Mouse (Mus musculus) heart, embryonic 11.5 days (tissue): ENCODE measurements around the gene Adamts9. TPM values are rescaled to one million over a fixed set of nuclear protein-coding genes. Genes with fewer than 3 reads are reported as not detected.

Experiments
- ATAC-seq: fragments of 200-750 bp; cut with Nextera tagmentation; replicated peaks from 2 replicates; pipeline ENCODE4 v1.8.0; 2017; ENCODE audit warnings: moderate library complexity; ENCODE audit not compliant: insufficient number of reproducible peaks, low FRiP score, low TSS enrichment
- H3K27ac ChIP-seq: fragments of 300-500 bp; sonication (generic); 2 replicates; pipeline ENCODE4 v1.5.1; 2014; ENCODE audit warnings: mild to moderate bottlenecking, low read depth, low read length
- H3K27me3 ChIP-seq: fragments of 300-500 bp; sonication (generic); 2 replicates; pipeline ENCODE4 v1.6.1; 2014; ENCODE audit warnings: mild to moderate bottlenecking, low read length, mixed read lengths; ENCODE audit not compliant: control insufficient read depth, insufficient read depth
- H3K36me3 ChIP-seq: fragments of 300-500 bp; sonication (generic); 2 replicates; pipeline ENCODE4 v1.6.1; 2014; ENCODE audit warnings: mild to moderate bottlenecking, low read length, moderate library complexity, mixed read lengths; ENCODE audit not compliant: control insufficient read depth, insufficient read depth
- H3K4me1 ChIP-seq: fragments of 300-500 bp; sonication (generic); 2 replicates; pipeline ENCODE4 v1.6.1; 2014; ENCODE audit warnings: low read length; ENCODE audit not compliant: control insufficient read depth, insufficient read depth
- H3K4me2 ChIP-seq: fragments of 300-500 bp; sonication (generic); 2 replicates; pipeline ENCODE4 v1.6.1; 2014; ENCODE audit warnings: mild to moderate bottlenecking, moderate library complexity
- H3K4me3 ChIP-seq: fragments of 300-500 bp; sonication (generic); 2 replicates; pipeline ENCODE4 v1.5.1; 2014; ENCODE audit warnings: low read depth, low read length
- H3K9ac ChIP-seq: fragments of 300-500 bp; sonication (generic); 2 replicates; pipeline ENCODE4 v1.6.1; 2014; ENCODE audit warnings: mild to moderate bottlenecking, low read depth, low read length, moderate library complexity
- H3K9me3 ChIP-seq: fragments of 300-500 bp; sonication (generic); replicated peaks from 2 replicates; pipeline ENCODE4 v1.6.1; 2016; ENCODE audit warnings: low read length; ENCODE audit not compliant: control insufficient read depth
- WGBS: fragments of 180-500 bp; shearing (Covaris S2); extraction: QIAGEN DNeasy Blood & Tissue Kit; methylation state at CpG from one replicate; pipeline ENCODE4 v1.1.7; 2014; ENCODE audit not compliant: insufficient replicate concordance; 5-methylcytosine and 5-hydroxymethylcytosine counted together
- polyA plus RNA-seq: library from polyadenylated mRNA; unstranded; fragments of >200 nt; fragmentation: Nextera tagmentation; extraction: Ambion mirVana; gene quantifications from 2 replicates; pipeline ENCODE4 v1.2.1, GENCODE M21; 2014

Adamts9 gene
- polyA plus RNA-seq, 1 experiment from 2014 or later, result 9.6 TPM

- Histone ChIP-seq H3K27me3 (no peaks in the 10 kb centered on the region), H3K36me3 (no peaks in the 10 kb centered on the region), H3K4me1 (no peaks in the 10 kb centered on the region), H3K4me2 (no peak overlapping the region), H3K4me3 (no peak overlapping the region), H3K27ac (no peak overlapping the region), H3K9me3 (no peaks in the 10 kb centered on the region), H3K9ac (no peak overlapping the region)
- 76% methylated on average over 3 of the region's 3 CpGs for WGBS
- no peak for ATAC-seq
Observed at GRCm38 (mm10) chr6:92968718-92969117, 25.4 kb upstream of the Adamts9 start.

- Histone ChIP-seq H3K4me2 (no peak overlapping the region), H3K4me1 (no peaks in the 10 kb centered on the region), H3K36me3 (no peaks in the 10 kb centered on the region), H3K4me3 (no peak overlapping the region), H3K9ac (no peak overlapping the region), H3K27ac (no peak overlapping the region), H3K27me3 (no peaks in the 10 kb centered on the region), H3K9me3 (no peaks in the 10 kb centered on the region)
- ATAC-seq, result no peak
- WGBS, result 51% methylated on average over 3 of the region's 3 CpGs
Observed at GRCm38 (mm10) chr6:92968216-92968615, 24.9 kb upstream of the Adamts9 start.

- Histone ChIP-seq H3K9ac (no peak overlapping the region), H3K27me3 (no peaks in the 10 kb centered on the region)
- ATAC-seq, result no peak
Observed at GRCm38 (mm10) chr6:92962966-92963365, 19.7 kb upstream of the Adamts9 start.

GRCm38 (mm10) chr6:92960997-92961396 is 17.7 kb upstream of the Adamts9 start:
- Histone ChIP-seq H3K4me1 (no peaks in the 10 kb centered on the region), H3K27me3 (no peaks in the 10 kb centered on the region), H3K9me3 (no peaks in the 10 kb centered on the region), H3K4me3 (no peak overlapping the region), H3K9ac (no peak overlapping the region), H3K4me2 (no peak overlapping the region), H3K27ac (no peak overlapping the region), H3K36me3 (no peaks in the 10 kb centered on the region)
- ATAC-seq, result no peak
- WGBS, result 85% methylated on average over 6 of the region's 6 CpGs

More at GRCm38 (mm10) chr6:92962966-92963365, 19.7 kb upstream of the Adamts9 start:
- H3K9me3 ChIP-seq, result no peaks in the 10 kb centered on the region
- no peak overlapping the region for H3K4me3 ChIP-seq
- H3K4me1 ChIP-seq, result no peaks in the 10 kb centered on the region
- no peak overlapping the region for H3K4me2 ChIP-seq
- no peak overlapping the region for H3K27ac ChIP-seq
- 55% methylated on average over 3 of the region's 3 CpGs for WGBS
- no peaks in the 10 kb centered on the region for H3K36me3 ChIP-seq

GRCm38 (mm10) chr6:92959416-92959815 is 16.1 kb upstream of the Adamts9 start:
- Histone ChIP-seq H3K36me3 (no peaks in the 10 kb centered on the region), H3K27me3 (no peaks in the 10 kb centered on the region), H3K4me3 (no peak overlapping the region), H3K9ac (no peak overlapping the region), H3K4me2 (no peak overlapping the region), H3K27ac (no peak overlapping the region), H3K9me3 (no peaks in the 10 kb centered on the region), H3K4me1 (no peaks in the 10 kb centered on the region)
- no peak for ATAC-seq
- 79% methylated on average over 2 of the region's 2 CpGs for WGBS

- no peaks in the 10 kb centered on the region; the same call in 1 of the 2 replicates for H3K9me3 ChIP-seq
- no peaks in the 10 kb centered on the region; the same call in 1 of the 2 replicates for H3K36me3 ChIP-seq
- 0 out of 2 replicates have a peak, but pooled peaks cover 3% of the 10 kb centered on the region for H3K4me1 ChIP-seq
- no peak overlapping the region for H3K4me2 ChIP-seq
- ATAC-seq, result no peak
- H3K27ac ChIP-seq, result no peak overlapping the region
- no peak overlapping the region for H3K4me3 ChIP-seq
- WGBS, result 90% methylated on average over 6 of the region's 6 CpGs
- H3K9ac ChIP-seq, result no peak overlapping the region
- no peaks in the 10 kb centered on the region for H3K27me3 ChIP-seq
Observed at GRCm38 (mm10) chr6:92947337-92948042, 4.2 kb upstream of the Adamts9 start.

- Histone ChIP-seq H3K4me3 (no peak overlapping the region), H3K9me3 (no peaks in the 10 kb centered on the region; the same call in 1 of the 2 replicates), H3K27me3 (no peaks in the 10 kb centered on the region), H3K4me2 (no peak overlapping the region), H3K4me1 (0 out of 2 replicates have a peak, but pooled peaks cover 3% of the 10 kb centered on the region), H3K36me3 (no peaks in the 10 kb centered on the region; the same call in 1 of the 2 replicates), H3K9ac (no peak overlapping the region), H3K27ac (no peak overlapping the region)
- no peak for ATAC-seq
- WGBS, result 57% methylated on average over 7 of the region's 7 CpGs
Observed at GRCm38 (mm10) chr6:92944711-92945110, 1.4 kb upstream of the Adamts9 start.

- WGBS, result 4% methylated on average over 14 of the region's 14 CpGs
- no peak for ATAC-seq
- Histone ChIP-seq H3K9ac (peak overlapping the region; percentile 87), H3K4me3 (peak overlapping the region; percentile 62), H3K4me2 (peak overlapping the region; percentile 83), H3K27me3 (no peaks in the 10 kb centered on the region), H3K4me1 (0 out of 2 replicates have a peak, but pooled peaks cover 3% of the 10 kb centered on the region), H3K27ac (peak overlapping the region; percentile 94; the same call in 1 of the 2 replicates), H3K9me3 (no peaks in the 10 kb centered on the region; the same call in 1 of the 2 replicates), H3K36me3 (no peaks in the 10 kb centered on the region)
Observed at GRCm38 (mm10) chr6:92944048-92944685, 875 bp upstream of the Adamts9 start.
